Mouse (Mus musculus): ENCODE data around the gene Pitpnc1.

Gene Pitpnc1

DNA sequence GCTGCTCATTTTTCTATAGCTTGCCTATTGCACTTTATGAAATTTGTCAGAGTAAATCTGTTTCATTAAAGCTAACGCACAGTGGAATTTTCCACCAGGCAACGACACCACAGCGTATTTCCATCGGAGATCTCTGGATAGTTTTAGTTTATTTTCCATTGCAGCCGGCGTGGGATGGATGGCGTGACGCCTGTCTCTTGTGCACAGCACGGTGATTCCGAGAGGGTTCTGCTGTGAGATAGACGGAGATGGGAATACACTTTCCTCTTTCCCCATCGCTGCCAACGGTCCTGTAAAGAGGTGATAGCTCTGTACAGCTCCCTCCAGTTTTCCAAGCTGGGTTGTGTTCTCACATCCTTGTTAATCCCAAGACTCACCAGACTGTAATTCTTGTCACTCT is 138.2 kb downstream of the Pitpnc1 start:
- DNase-seq (ENCODE audit: low read depth, low spot score), result no peak

DNA sequence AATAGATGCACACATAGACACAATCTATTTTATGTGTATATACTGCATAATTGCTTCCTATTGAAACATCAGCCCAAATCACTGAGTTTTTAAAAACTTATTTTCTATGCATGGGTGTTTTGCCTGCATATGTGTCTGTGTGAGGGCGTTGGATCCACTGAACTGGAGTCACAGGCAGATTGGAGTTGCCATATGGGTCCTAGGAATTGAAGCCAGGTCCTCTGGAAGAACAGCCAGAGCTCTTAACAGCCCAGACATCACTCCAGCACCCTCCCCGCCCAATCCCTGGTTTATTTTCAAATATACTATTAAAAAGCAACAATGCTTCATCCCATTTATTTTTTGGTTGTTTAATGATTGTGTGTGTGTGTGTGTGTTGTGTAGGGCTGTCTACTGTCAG is 139.1 kb downstream of the Pitpnc1 start:
- no peak for DNase-seq (ENCODE audit: low read depth, low spot score)

DNA sequence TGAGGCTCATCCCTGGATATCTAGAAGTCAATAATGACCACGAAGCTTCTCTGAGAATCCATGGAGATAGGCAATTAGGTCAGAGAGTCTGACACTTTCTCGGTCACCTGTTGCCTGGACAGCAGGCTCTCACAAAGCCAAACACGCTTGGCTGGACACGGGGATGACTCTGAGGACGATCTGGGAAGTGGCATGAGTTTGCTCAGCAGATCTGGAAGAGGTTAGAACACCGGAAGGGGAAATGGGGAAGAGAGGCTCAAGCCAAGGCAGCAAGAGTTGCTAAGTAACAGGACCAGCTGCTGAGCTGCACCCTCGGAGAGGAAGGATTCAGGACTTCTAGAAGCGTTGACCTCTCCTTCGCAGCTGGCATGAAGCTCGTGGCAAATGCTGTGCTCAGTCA is 143.2 kb downstream of the Pitpnc1 start:
- no peak for DNase-seq (ENCODE audit: low read depth, low spot score)

DNA sequence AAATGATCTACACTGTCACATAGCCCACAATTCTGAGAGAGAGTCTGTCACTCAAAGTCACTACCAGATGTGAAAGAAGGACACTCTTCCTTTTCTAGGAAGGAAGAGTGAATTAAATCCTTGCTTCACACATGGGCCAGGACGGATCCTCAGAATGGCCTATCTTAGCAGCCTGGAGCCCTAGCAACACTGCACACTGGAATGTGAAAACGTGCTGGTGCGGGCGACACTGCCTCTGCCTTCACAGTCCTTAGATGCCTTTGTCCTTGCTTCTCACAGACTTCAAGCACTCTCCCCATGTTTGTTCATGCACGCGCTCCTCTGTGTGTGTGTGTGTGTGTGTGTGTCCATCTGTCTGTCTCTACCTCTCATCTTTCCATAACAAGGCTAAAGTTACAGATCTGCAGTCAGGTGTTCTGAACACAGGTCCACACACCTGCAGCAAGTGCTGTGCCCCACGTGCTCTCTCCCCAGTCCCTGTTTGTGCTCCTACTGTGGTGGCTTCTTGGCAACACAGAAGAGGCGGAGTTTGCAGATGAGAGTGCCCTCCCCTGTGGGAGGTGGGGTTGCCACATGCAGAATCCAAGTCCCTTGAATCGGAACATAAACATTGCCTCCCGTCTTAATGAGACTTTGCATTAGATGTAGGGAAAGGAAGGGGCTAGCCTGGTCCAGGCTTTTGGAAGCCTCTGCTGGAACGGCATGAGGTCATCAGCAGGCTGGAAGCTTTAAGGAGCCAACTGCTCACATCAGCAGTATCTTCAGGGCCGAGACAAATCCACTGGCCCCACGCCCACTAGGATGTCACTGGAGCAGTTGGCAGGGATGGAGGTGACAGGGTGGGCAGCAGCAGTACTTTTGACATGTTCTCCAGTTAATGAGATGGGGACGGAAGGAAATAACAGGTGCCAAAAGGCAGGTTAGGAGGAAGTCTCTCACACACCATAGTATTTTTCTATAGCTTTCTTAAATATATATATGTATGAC is 144.5 kb downstream of the Pitpnc1 start:
- peak; percentile 47 for DNase-seq (ENCODE audit: low read depth, low spot score)

DNA sequence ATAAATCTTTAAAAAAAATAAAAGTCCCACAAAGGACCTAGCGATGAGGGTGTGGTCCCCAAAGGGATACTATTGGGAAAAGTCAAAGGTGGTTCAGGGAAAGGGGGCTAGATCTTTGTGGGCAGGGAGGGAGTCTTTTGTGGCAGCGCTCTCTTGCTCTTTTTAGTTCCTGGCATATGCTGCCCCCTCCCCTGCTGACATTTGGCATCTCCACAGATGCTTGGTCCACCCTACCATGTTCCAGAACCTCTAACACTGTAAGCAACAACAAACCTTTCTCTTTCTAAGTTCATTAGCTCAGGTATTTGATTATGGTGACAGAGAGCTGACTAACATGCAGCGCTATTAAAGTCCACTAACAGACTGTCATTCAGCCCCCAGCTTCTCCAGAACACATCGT is 145.3 kb downstream of the Pitpnc1 start:
- no peak for DNase-seq (ENCODE audit: low read depth, low spot score)

DNA sequence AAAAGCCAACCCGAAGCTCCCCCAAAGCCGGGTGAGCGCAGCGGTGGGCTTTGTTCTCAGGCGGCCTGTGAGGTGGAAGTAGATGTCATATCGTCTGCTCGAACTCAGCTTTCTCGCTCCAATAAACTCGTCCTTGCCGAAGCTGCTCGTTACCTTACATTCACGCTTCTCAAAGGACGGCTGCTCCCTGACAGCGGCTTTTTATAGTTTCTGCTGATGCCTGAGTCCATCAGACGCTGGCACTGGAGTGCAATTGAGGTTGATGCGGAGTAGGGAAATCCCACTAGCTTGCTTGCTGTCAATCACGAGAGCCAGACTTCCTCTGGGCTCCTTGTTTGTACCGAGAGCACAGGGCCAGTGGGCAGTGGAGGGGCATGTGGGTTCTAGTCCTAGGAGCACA is 147.3 kb downstream of the Pitpnc1 start:
- DNase-seq (ENCODE audit: low read depth, low spot score), result no peak

DNA sequence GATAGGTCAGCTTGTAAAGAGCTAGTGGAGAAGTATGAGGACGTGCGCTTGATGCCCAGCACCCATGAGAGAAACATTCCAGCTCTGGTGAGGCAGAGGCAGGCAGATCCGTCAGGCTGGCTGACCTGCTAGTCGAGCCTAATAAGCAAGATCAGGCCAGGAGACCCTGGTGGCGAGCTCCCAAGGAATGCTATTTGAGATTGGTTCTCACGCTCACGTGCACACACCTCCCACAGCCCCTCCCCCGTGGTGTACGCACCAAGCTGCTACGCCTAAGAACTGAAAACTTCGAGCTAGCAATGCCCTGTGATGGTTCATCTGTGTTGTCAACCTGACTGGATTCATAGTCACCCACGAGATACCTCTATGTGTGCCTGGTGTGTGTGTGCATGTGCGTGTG is 148.3 kb downstream of the Pitpnc1 start:
- DNase-seq (ENCODE audit: low read depth, low spot score), result peak; percentile 77

DNA sequence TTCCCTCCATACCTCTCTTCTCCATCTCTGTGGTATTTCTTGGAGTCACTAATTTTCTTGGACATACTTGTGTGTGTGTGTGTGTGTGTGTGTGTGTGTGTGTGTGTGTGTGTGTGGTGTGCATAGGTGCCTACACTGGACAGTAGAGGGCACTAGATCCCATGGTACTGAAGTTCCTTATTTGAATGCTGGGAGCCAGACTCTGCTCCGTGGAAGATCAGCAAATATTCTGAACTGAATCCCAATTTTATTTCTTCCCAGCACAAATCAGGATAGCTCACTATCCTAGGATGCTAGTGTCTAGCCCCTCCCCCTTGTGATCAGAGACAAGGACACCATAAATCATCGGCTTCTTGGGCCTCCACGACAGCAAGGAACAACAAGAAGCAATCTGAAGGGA is 148.7 kb downstream of the Pitpnc1 start:
- DNase-seq (ENCODE audit: low read depth, low spot score), result peak; percentile 62

DNA sequence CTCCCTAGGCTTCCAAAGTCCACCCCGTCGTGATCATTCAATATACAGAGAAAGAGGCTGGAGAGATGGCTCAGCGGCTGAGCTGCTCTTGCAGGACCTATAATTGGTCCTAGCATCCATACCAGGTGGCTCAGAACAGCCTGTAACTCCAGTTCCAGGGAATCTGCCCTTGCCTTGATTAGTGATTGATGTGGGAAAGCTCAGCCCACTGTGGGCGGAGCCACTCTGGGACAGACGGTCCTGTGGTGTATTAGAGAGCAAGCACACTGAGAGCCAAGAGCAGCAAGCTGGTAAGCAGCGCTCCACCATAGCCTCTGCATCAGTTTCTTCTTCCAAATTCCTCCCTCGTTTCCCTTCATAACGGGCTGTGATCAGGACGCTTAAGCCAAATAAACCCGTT is 150.6 kb downstream of the Pitpnc1 start:
- DNase-seq (ENCODE audit: low read depth, low spot score), result peak; percentile 87

DNA sequence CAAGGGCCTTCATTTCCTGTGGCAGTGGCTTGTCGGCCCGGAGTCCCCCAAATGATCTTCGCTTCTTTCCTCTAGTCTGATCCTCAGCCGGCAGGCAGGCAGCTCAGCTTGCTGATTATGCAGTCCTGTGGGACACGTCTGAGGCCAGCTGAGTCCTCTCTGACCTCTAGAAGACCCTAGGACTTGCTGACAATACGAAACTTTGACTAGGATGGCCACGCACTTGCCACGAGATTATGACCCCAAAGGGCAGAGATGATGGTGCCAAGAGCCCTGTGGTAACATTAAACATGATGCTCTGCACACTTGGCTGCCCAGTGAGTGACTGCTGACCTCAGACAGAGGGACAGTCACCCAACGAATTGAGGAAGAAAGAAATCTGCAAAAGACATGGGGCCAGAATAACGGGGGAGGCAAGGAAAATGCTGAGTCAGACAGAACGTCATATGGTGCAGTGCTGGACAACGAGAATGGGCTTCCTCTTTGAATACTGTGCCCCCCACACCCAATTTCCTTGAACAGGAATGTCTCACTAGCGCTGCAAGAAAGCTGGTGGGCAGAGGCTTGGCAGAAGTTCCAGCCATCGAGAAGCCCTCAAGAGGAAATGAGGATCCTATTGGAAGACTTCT is 152.7 kb downstream of the Pitpnc1 start:
- no peak for DNase-seq (ENCODE audit: low read depth, low spot score)

DNA sequence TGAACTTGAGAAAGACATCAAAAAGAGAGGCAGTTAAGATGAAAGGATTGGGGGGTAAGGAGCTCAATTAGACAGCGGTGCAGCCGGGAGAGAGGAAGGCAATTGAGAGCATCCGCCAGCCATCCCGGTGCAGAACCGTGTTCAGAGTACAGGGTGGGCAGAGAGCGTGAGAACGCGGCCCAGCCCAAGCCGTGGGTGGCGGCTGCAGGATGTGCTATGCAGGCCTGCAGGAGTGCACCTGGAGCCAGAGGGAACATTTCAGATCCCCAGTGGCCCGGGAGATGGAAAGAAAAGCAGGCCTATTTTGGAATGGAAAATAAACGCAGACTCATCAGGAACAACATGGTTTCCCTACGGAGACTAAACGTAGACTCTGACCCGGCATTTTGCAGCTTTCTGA is 155.0 kb downstream of the Pitpnc1 start:
- peak; percentile 22 for DNase-seq (ENCODE audit: low read depth, low spot score)

DNA sequence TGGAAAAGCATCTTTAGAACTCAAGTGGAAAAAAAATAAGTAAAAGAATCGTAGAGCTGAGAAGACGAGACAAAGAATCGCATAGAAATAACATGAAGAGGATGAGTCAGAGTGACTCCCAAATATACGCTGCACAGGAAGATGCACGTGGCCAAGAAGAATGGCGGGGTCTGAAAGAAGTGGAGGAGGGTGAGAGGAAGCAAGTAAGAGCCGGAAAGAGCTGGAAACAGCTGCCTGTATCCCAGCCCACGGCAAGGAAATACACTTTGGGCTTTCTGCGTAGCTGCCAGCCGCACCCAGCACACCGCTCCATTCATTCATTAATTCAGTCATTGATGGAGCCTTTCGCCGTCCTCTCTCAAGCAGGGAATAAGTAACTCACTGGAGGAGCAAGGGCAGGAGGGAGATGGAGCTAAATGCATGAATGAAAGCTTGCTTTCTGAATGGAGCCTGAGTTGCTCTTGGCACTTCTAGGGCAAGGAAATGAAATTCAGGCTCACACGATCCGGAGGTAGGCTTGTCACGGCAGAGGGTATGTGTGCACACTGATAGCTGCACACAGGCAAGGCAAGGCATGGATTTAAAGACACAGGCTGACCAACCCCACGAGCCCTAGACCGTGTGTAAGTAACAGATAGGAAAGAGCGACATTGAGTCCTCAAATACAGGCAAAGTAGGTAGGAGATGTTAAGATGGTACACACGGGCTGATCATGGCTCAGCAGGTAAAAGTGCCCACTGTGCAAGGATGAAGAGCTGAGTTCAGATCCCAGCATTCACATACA is 160.0 kb downstream of the Pitpnc1 start:
- peak; percentile 91 for DNase-seq (ENCODE audit: low read depth, low spot score)

DNA sequence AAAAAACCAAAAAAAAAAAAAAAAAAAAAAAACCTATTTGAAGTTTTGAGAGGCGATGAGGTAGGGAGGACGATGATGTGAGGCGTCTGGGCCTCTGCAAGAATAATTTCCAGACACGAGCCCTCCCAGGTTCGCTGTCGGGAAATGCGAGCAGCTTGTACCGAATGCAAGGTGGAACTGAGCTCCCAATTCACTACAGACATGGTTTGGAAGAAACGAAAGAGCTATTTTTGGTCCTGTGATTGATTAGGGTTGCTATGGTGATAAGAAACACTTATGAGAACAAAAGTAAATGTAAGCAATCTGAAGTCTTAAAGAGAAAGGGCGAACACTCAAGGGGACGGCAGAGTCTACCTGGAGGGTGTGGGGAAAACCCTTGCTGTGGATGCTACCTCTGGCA is 164.3 kb downstream of the Pitpnc1 start:
- DNase-seq (ENCODE audit: low read depth, low spot score), result no peak

DNA sequence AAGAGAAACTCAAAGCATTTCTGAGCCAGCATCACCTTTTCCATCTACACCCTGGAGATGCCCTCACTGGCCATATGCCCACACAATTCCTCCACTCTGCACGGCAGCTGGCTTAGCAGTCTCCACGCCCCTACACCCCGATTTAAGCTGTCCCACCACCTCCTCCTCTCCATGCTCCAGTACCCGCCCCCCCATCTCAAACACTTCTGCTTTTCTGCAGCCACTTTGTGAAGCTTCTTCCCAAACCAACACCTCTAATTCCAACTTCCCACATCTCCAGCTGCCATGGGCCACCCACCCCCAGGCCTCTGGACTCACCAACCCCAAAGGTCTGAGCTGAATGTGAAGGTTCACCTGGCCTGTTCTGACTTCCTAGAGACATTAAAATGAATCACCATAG is 168.4 kb downstream of the Pitpnc1 start:
- DNase-seq (ENCODE audit: low read depth, low spot score), result no peak

DNA sequence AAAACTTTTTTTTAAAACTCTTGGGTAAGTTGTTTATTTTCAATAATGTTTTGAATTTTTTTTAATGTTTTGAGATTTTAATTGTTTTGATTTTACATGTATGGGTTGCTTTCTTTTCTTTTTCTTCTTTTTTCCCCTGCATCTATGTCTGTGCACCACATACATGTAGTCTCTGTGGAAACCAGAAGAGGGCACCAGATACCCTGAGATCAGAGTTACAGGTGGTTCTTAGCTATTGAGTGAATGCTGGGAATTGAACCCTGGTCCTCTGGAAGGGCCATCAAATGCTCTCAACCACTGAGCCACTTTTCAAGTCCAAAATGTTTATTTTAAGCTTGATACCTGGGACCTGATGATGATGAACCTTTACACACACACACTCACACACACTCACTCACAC is 170.3 kb downstream of the Pitpnc1 start:
- peak; percentile 39 for DNase-seq (ENCODE audit: low read depth, low spot score)

DNA sequence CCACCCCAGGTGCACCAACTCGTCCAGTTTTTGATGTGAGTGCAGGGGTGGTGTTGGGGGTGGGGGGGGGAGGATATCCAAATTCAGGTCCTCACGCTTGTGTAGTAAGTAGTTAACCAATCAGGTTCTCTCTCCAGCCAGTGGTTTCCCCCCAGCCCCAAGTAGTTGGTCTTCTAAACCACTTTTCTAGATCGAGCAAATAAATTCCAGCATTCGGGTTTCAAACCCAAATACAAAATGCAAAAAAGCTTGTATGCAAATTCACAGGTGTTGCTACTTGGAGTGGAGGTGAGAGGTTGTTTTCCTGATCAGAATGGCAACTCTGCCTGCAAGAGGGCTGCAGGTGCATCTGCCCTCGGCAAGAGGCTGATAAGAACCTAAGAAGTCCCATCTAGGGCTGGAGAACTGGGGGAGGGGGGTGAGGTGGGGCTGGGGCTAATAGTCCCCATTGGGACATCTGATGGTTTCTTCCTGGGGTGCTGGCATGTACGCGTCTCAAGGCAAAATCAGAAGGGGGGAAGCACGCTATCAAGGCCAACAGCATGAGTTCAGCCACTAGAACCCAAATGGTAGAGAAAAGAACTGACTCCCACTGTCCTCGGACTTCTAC is 170.9 kb downstream of the Pitpnc1 start:
- no peak for DNase-seq (ENCODE audit: low read depth, low spot score)

DNA sequence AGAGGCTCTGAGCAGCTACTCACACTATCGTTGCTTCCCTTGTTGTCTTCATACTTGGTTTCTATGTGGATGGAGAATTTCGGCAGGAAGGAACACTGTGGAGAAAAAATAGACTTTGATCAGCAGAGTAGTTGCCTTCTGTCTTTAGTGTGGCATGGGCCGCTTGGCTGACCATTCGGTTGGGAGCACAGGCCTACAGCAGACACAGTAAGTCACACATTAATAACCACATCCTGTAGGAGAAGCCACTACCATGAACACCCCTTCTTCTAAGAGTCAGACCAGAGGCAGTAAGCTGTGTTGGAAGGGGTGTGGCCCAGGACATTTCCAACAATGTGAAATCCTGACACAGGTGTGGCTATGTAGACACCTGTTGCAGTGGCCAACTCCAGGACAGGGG is 174.3 kb downstream of the Pitpnc1 start:
- no peak for DNase-seq (ENCODE audit: low read depth, low spot score)

DNA sequence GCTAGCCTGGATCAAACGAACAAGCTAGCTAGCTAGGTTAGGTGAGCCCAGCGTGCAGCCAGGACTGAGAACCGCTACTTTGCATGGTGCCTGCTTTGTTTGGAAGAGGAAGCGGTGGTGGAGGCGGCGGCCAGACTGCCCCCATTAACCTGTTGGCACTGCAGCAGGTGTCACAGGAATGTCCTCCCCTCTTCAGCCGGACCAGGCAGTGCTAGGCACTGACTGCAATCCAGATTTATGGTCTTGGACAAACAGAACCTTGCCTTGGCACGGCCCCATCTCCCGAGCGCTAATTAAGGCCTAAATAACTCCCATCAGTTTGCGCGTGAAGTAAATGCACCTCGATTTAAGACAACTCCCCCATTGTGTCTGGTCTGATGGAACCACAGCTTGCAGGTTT is 178.5 kb downstream of the Pitpnc1 start:
- DNase-seq (ENCODE audit: low read depth, low spot score), result no peak

DNA sequence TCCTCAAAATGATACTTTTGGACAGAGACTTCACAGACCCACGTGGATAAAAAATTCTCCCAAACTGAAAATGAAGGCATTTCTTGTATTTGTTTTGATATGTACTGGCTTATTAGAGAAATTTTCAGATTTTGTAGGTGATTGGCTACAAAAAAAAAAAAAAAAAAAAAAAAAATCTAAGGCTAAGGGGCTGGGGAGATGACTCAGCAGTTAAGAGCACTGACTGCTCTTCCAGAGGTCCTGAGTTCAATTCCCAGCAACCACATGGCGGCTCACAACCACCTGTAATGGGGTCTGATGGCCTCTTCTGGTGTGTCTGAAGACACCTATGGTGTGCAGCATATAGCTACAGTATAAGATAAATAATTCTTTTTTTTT is 182.3 kb downstream of the Pitpnc1 start:
- no peak for DNase-seq (ENCODE audit: low read depth, low spot score)

DNA sequence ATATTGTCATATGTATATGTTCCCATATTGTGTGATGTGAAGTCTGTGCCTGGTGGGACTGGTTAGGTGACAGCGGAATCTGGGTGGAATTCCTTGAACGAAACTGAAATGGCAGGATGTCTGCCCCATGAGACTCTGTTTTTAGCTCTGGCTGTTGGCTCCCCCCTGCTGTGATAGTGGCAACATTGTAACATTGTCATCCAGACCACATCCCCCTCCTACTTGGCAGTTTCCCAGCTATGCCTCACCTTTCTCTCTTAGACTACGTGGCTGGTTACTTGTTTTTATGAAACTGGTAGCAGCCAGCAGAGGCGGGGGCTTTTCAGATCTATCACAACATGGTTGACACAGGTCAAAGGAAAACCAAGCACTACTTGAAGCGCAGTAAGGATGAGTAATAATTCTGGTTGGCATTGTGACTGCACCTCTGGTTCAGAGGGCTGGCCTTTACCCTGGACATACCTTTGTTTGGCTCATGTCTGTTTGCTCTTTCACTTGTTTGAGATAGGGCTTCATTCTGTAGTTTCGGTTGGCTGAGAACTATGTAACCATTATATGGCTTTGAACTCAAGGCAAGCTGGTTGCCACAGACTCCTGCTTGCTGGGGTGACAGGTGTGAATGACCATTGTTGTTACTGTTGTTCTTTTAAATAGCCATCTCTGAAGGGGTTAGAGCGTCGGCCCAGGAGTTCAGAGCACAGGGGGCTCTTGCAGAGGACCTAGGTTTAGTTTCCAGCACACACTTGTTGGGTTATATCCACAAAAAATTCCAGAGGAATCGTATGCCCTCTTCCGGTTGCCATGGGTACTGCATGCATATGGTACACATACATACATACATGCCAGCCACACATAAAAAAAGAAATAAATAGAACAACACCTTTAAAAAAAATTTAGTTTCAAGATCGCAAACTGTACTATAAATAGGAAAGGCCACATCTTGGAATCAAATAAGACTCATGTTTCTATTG is 183.0 kb downstream of the Pitpnc1 start:
- DNase-seq (ENCODE audit: low read depth, low spot score), result peak; percentile 70

DNA sequence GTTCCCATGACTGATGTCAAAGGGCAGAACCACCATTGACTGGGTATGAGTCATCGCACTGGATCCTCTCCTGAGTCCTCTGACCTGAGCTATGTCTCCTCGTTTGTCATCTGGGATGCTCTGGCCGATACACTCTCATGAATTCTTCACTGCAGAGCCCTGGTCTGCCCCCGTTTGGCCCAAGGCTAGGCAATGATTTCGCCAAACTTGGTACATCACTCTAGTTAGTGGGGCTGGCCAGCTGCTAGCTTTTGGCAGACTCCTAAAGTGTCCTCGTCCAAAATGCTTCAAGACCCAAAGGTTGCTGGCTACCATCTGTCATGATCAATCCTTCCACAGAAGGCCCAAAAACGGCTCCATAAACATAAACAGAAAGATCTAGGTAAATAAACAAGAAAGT is 184.8 kb downstream of the Pitpnc1 start:
- no peak for DNase-seq (ENCODE audit: low read depth, low spot score)

All from ZHBTc4 (cell line).